Mouse (Mus musculus): ENCODE measurements at regions not wholly inside any gene's neighbourhood (a gene's known extent, or its start where the extent isn't known, plus 50 kb on each side); places are given as distances from the start of the nearest gene placed in this dataset.
"Not testable (repeated sequence)": the region's sequence is repeated elsewhere in the genome, so short reads cannot be mapped to it uniquely, and the experiment has no call there.

DNA sequence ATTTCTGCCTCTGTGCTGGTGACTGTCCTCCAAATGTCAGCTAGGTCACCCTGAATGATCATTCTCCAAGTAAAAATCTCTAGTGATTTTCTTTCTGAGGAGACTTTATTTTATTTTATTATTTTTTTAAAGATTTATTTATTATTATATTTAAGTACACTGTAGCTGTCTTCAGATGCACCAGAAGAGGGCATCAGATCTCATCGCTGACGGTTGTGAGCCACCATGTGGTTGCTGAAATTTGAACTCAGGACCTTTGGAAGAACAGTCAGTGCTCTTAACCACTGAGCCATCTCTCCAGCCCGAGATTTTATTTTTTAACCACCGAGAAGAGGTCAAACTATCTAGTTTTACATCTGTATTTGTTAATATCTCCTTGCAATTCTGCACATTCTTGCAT is 50.5 kb upstream of the Slc44a3 start:
- not testable (repeated sequence) for H3K9ac ChIP-seq; H3K36me3 ChIP-seq (replicated peaks); H3K9me3 ChIP-seq (replicated peaks); H3K27me3 ChIP-seq; ATAC-seq (ENCODE audit: insufficient read depth); H3K4me2 ChIP-seq; H3K27ac ChIP-seq (replicated peaks); H3K4me3 ChIP-seq (replicated peaks); H3K4me1 ChIP-seq (replicated peaks)
- 58% methylated on average over 4 of the region's 4 CpGs for WGBS (ENCODE audit: insufficient replicate concordance)

All from liver, embryonic 15.5 days (tissue).